Mouse (Mus musculus) cerebellum, adult 2 months (tissue): Measurements from ENCODE around the gene Zbtb42. TPM values are rescaled to one million over a fixed set of nuclear protein-coding genes. Genes with fewer than 3 reads are reported as not detected.

ENCODE experiments used
- DNase-seq, 2 experiments: peaks; one replicate each; pipeline ENCODE4 v3.0.0; 2021
- H3K27ac ChIP-seq: fragments of 200-500 bp; 2 replicates; pipeline ENCODE4 v1.5.1; 2012; ENCODE audit warnings: low read length, control low read depth, inconsistent platforms; ENCODE audit not compliant: insufficient read depth
- H3K27me3 ChIP-seq: fragments of 200-500 bp; 2 replicates; pipeline ENCODE4 v1.6.1; 2012; ENCODE audit warnings: inconsistent platforms, mild to moderate bottlenecking, low read length, moderate library complexity; ENCODE audit not compliant: control insufficient read depth, insufficient read depth
- H3K4me1 ChIP-seq: fragments of 200-500 bp; 2 replicates; pipeline ENCODE4 v1.6.1; 2011; ENCODE audit warnings: low read length; ENCODE audit not compliant: control insufficient read depth, insufficient read depth
- H3K4me3 ChIP-seq: fragments of 200-500 bp; replicated peaks from 2 replicates; pipeline ENCODE3; 2011; ENCODE audit warnings: mild to moderate bottlenecking, low read depth, low read length, control low read depth; ENCODE audit not compliant: insufficient read depth
- CTCF ChIP-seq: fragments of 200-500 bp; IDR thresholded peaks from 2 replicates; pipeline ENCODE4 v1.5.1; 2011; ENCODE audit warnings: low read depth, mild to moderate bottlenecking, control low read depth, low read length, moderate library complexity, borderline replicate concordance; ENCODE audit not compliant: insufficient read depth
- POLR2A ChIP-seq: fragments of 200-500 bp; IDR thresholded peaks from 2 replicates; pipeline ENCODE4 v1.6.1; 2011; ENCODE audit warnings: low read length, control low read depth, borderline replicate concordance; ENCODE audit not compliant: insufficient read depth
- WGBS: fragments of 180-500 bp; shearing (Covaris S2); methylation state at CpG from one replicate; pipeline ENCODE4 v1.1.7; 2018; 5-methylcytosine and 5-hydroxymethylcytosine counted together
- polyA plus RNA-seq: library from polyadenylated mRNA; depleted of rRNA; stranded (reverse); fragments of >200 nt; gene quantifications from 2 replicates; pipeline ENCODE4 v1.2.3, GENCODE M21; 2012

Gene Zbtb42
- polyA plus RNA-seq, 1 experiment, result 1.5 TPM

GRCm38 (mm10) chr12:112696806-112697425 is 18.3 kb downstream of the Zbtb42 start:
- peaks cover 20% of the 10 kb centered on the region for H3K4me1 ChIP-seq
- TF ChIP-seq POLR2A, result no peak
- no peak for TF ChIP-seq CTCF
- H3K27me3 ChIP-seq, result no peaks in the 10 kb centered on the region
- 30% methylated on average over 3 of the region's 3 CpGs for WGBS
- no peak overlapping the region for H3K4me3 ChIP-seq
- no peak overlapping the region for H3K27ac ChIP-seq
- DNase-seq, result no peak

GRCm38 (mm10) chr12:112700522-112700921 is 21.9 kb downstream of the Zbtb42 start:
- TF ChIP-seq CTCF (no peak), POLR2A (no peak)
- 4% methylated on average over 15 of the region's 15 CpGs for WGBS
- H3K4me1 ChIP-seq, result peaks cover 17% of the 10 kb centered on the region
- no peaks in the 10 kb centered on the region for H3K27me3 ChIP-seq
- no peak for DNase-seq
- no peak overlapping the region for H3K27ac ChIP-seq
- H3K4me3 ChIP-seq, result no peak overlapping the region

GRCm38 (mm10) chr12:112702374-112703320 is 24.0 kb downstream of the Zbtb42 start:
- H3K27me3 ChIP-seq, result no peaks in the 10 kb centered on the region

GRCm38 (mm10) chr12:112706704-112707572 is 28.3 kb downstream of the Zbtb42 start:
- Histone ChIP-seq H3K4me3 (no peak overlapping the region), H3K27me3 (no peaks in the 10 kb centered on the region), H3K27ac (no peak overlapping the region), H3K4me1 (peaks cover 4% of the 10 kb centered on the region)
- 9% methylated on average over 32 of the region's 32 CpGs for WGBS
- DNase-seq, result peak; percentile 86 to 94
- TF ChIP-seq POLR2A (no peak), CTCF (peak; percentile 99)

More at GRCm38 (mm10) chr12:112702374-112703320, 24.0 kb downstream of the Zbtb42 start:
- peak in 1 of 2 experiments; percentile 78 for DNase-seq
- peak overlapping the region; percentile 28 for H3K27ac ChIP-seq
- TF ChIP-seq POLR2A (no peak), CTCF (no peak)
- peaks cover 17% of the 10 kb centered on the region for H3K4me1 ChIP-seq
- H3K4me3 ChIP-seq, result no peak overlapping the region
- 68% methylated on average over 6 of the region's 6 CpGs for WGBS

GRCm38 (mm10) chr12:112707573-112707869 is 28.9 kb downstream of the Zbtb42 start:
- no peaks in the 10 kb centered on the region for H3K27me3 ChIP-seq
- no peak for TF ChIP-seq CTCF
- no peak for TF ChIP-seq POLR2A
- no peak overlapping the region for H3K4me3 ChIP-seq
- no peak overlapping the region for H3K27ac ChIP-seq
- DNase-seq, result no peak
- 39% methylated on average over 8 of the region's 8 CpGs for WGBS
- no peaks in the 10 kb centered on the region for H3K4me1 ChIP-seq

- no peaks in the 10 kb centered on the region for H3K27me3 ChIP-seq
- DNase-seq, result peak in 1 of 2 experiments; percentile 54
These were observed 35.4 kb downstream of the Zbtb42 start for GRCm38 (mm10) chr12:112713984-112714383.

GRCm38 (mm10) chr12:112717140-112717539 is 38.5 kb downstream of the Zbtb42 start:
- Histone ChIP-seq H3K27ac (no peak overlapping the region), H3K4me3 (no peak overlapping the region), H3K27me3 (no peaks in the 10 kb centered on the region), H3K4me1 (peaks cover 10% of the 10 kb centered on the region)
- WGBS, result 42% methylated on average over 7 of the region's 7 CpGs
- no peak for DNase-seq
- TF ChIP-seq CTCF (peak; percentile 61), POLR2A (no peak)

More at GRCm38 (mm10) chr12:112713984-112714383, 35.4 kb downstream of the Zbtb42 start:
- H3K4me1 ChIP-seq, result peaks cover 2% of the 10 kb centered on the region; the same call in 1 of the 2 replicates
- 36% methylated on average over 3 of the region's 3 CpGs for WGBS
- no peak overlapping the region for H3K4me3 ChIP-seq
- H3K27ac ChIP-seq, result no peak overlapping the region
- TF ChIP-seq CTCF (no peak), POLR2A (no peak)
